Mouse (Mus musculus) induced T-regulatory cell, adult 2 months (primary cell): ENCODE measurements around the gene Itgb5.

Experiments
- DNase-seq: peaks from one replicate; pipeline ENCODE4 v3.0.0-alpha.2; 2012; ENCODE audit warnings: low read depth

The Itgb5 gene

DNA sequence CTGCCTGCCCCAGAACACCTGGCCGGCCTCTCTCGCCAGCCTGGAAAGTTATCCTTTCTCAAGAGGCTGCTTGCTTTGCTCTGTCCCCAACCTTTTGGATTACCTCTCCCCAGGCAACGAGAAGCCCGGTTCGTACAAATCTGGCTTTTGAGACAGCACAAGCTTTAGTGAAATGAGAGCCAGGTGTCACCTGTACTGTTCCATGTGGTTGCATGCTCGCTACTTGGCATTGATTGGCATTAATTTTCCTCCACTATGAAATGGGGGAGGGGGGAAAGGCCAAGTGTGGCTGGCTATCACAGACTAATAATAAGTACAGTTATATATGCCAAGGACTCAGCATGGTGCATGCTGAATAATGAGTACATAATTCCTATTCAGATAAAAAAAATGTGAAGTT, 164.9 kb downstream of the Itgb5 start:
- DNase-seq = no peak

DNA sequence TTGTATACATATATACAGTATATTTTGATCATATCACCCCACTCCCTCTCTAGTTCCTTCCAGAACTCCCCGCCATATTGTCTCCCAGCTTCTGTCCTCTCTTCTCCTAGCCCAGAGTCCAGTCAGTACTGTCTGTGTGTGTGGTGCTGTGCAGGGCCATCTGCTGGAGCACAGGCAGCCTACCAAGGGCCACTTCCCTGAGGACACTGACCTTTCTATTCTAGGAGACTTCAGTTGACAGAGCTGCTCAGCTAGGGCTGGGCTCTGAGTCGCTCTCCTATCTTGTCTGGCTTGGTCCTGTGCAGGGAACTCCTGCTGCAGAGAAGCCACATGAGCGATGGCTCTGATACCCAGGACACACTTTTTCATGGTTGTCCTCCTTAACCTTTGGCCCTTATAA, 166.0 kb downstream of the Itgb5 start:
- no peak for DNase-seq

GRCm38 (mm10) chr16:33996030-33996429, 166.6 kb downstream of the Itgb5 start:
- DNase-seq = peak; percentile 81

DNA sequence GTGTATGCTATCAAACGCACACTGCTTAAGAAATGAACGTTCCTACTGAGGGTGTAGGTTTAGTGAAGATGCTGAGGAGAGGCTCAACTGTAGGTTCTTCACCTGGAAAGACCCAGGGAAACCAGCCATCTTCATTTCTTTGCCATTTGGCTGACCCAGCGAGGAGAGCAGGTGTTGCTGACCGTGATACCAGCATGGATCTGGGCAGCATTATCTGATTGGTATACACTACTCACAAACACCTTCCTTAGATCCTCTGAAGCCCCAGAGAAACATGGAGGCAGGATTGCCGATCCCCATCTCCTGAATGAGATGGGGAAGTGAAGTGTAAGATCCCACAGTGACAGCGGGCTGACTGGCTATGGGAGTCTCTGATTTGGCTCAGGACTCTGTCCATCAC, 168.5 kb downstream of the Itgb5 start:
- DNase-seq = no peak
